In the genomic region with DNA sequence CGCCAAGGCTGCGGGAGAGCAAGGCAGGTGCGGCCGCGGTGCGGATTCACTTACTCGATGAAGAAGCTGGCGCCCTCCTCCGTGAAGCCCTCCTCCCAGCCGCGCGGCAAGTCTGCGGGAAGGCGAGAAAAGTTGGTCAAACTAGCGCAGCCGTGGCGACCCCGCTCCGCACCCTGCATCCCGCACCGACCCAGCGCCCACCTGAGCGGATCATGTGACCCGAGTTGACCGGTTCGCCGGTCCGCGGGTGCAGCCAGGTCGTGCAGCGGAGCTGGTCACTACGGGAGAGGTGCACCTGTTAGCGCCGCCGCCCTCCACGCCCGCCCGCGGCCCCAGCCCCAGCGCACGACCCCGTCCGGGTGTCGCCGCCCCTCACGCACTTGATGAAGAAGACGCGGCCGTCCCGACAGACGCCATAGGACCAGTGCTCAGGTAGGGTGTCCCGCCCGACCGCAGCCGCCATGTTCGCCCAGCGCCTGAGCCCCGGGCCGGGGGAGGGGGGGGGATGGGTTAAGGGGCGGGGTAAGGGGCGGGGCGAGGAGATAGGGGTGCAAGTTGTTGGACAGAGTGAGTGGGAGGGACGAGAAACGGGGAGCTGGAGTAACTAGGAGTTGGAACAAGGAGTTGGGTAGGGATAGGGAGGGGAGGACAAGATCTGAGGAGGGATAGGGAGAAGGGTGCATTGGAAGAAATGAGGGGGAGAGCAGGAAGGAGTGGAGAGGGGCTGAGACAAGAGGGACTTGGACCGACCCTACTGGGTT, we compare ENCODE assay signal across 8 mouse cellular contexts. TPM values are rescaled to one million over a fixed set of nuclear protein-coding genes. Genes with fewer than 3 reads are reported as not detected.
DNase-seq lines count a peak whose midpoint lies in the region; ATAC-seq and TF ChIP-seq lines count a peak whose summit lies in the region.

Plekha7 (minus strand) TSS at position 506 of the 761 bp plus-strand sequence.

- peak within 1 kb of the TSS; percentile 96 for H3K27ac ChIP-seq in kidney, adult 2 months (ENCODE audit: insufficient read depth, low read depth, low read length)
- H3K27ac ChIP-seq in liver, embryonic 12.5 days, result peak within 1 kb of the TSS; percentile 30; the same call in 1 of the 2 replicates
- H3K27ac ChIP-seq in thymus, adult 2 months (ENCODE audit: control insufficient read depth, insufficient read depth, low read length), result no peak within 1 kb of the TSS

- H3K4me3 ChIP-seq in kidney, adult 2 months (ENCODE audit: insufficient read depth, low read depth, low read length), result peak within 1 kb of the TSS; percentile 95
- peak within 1 kb of the TSS; percentile 73 for H3K4me3 ChIP-seq in liver, embryonic 12.5 days
- H3K4me3 ChIP-seq in thymus, adult 2 months (ENCODE audit: control insufficient read depth, insufficient read depth, low read length), result peak within 1 kb of the TSS; percentile 98

- intact Hi-C loops in gastrocnemius, postnatal 14 days (cut with DNase I; ENCODE audit: low total_unique reads), result loop anchor here (5.0 kb wide), 1 partner anchor 61 kb away; no protein-coding TSS in a partner anchor

- TF ChIP-seq POLR2A in kidney, adult 2 months (IDR thresholded peaks at IDR 0.05; ENCODE audit: low read depth, low read length), result no peak
- no peak for TF ChIP-seq POLR2A in thymus, adult 2 months (IDR thresholded peaks at IDR 0.05; ENCODE audit: control insufficient read depth, extremely low read depth, insufficient read depth, low read length, poor library complexity)

- peak within 1 kb of the TSS; percentile 100 for H3K4me2 ChIP-seq in liver, embryonic 12.5 days

- no peak for TF ChIP-seq CTCF in kidney, adult 2 months (conservative IDR thresholded peaks at IDR 0.05; ENCODE audit: insufficient read depth, insufficient read length, low read depth, low read length)
- no peak for TF ChIP-seq CTCF in thymus, adult 2 months (IDR thresholded peaks at IDR 0.05; ENCODE audit: borderline replicate concordance, control insufficient read depth, extremely low read depth, insufficient read depth, low read length, poor library complexity)

- H3K27me3 ChIP-seq in kidney, adult 2 months (replicated peaks; ENCODE audit: control insufficient read depth, insufficient read depth, low read length), result no peaks in the 10 kb centered on the region
- peaks cover 28% of the 10 kb centered on the region for H3K27me3 ChIP-seq in liver, embryonic 12.5 days (replicated peaks)
- peaks cover 6% of the 10 kb centered on the region; the same call in 1 of the 2 replicates for H3K27me3 ChIP-seq in thymus, adult 2 months (ENCODE audit: control insufficient read depth, insufficient read depth, low read length)

- H3K9me3 ChIP-seq in liver, embryonic 12.5 days (replicated peaks), result no peaks in the 10 kb centered on the region

- peak; percentile 20 for DNase-seq in gastrocnemius, postnatal 25 days
- DNase-seq in gastrocnemius, postnatal 14 days, result no peak
- DNase-seq in cerebellum, adult 18-20 months, result peak; percentile 18 to 39
- DNase-seq in gonadal fat pad, adult 2 months (ENCODE audit: low read depth), result no peak
- DNase-seq in kidney, adult 2 months, result peak; percentile 88
- DNase-seq in naive thymus-derived CD4-positive, alpha-beta T cell, adult 2 months (ENCODE audit: low read depth), result peak; percentile 73
- DNase-seq in thymus, adult 2 months, result peak; percentile 58

- H3K9ac ChIP-seq in liver, embryonic 12.5 days, result peak within 1 kb of the TSS; percentile 69

- peaks cover 19% of the 10 kb centered on the region for H3K4me1 ChIP-seq in kidney, adult 2 months (ENCODE audit: control insufficient read depth, insufficient read depth, low read length)
- peaks cover 31% of the 10 kb centered on the region for H3K4me1 ChIP-seq in liver, embryonic 12.5 days
- H3K4me1 ChIP-seq in thymus, adult 2 months (replicated peaks; ENCODE audit: control insufficient read depth, insufficient read depth, low read length), result peaks cover 20% of the 10 kb centered on the region

- 1% methylated on average over 65 of the region's 65 CpGs for WGBS in kidney, adult 2 months
- under 1% methylated on average over 65 of the region's 65 CpGs for WGBS in liver, embryonic 12.5 days (ENCODE audit: insufficient replicate concordance)
- WGBS in thymus, adult 2 months, result under 1% methylated on average over 65 of the region's 65 CpGs

- ATAC-seq in liver, embryonic 12.5 days, result peak; percentile 75

- no peaks in the 10 kb centered on the region for H3K36me3 ChIP-seq in kidney, adult 2 months (ENCODE audit: control insufficient read depth, insufficient read depth, low read length)
- H3K36me3 ChIP-seq in liver, embryonic 12.5 days, result no peaks in the 10 kb centered on the region
- H3K36me3 ChIP-seq in thymus, adult 2 months (ENCODE audit: control insufficient read depth, insufficient read depth, low read length), result no peaks in the 10 kb centered on the region

RNA-seq across cellular contexts. Expression of gene Plekha7, which starts in this region (rescaled TPM):
- total RNA-seq in gastrocnemius, postnatal 25 days (2021), result 1 to 10 TPM; 1.4 to 1.7 TPM
- total RNA-seq in gastrocnemius, postnatal 14 days (2021), result 1 to 10 TPM in 1 of 2 experiments, under 1 TPM in 1; 0.95 to 2.3 TPM
- polyA plus RNA-seq in gonadal fat pad, adult 2 months (2012; rRNA removed), result 11.2 and 11.3 TPM in 2 replicates
- polyA plus RNA-seq in kidney, adult 2 months (2012; rRNA removed), result 29.5 and 33.6 TPM in 2 replicates
- 3.6 TPM in 2 replicates for polyA plus RNA-seq in liver, embryonic 12.5 days (2016; fragmentation: Nextera tagmentation; extraction: Ambion mirVana)
- 24.4 and 26.9 TPM in 2 replicates for polyA plus RNA-seq in thymus, adult 2 months (2012; rRNA removed)

Comparison
In these comparisons a context has a peak if more than half of its experiments do, and no peak if none do; other contexts are left out.
1. DNase-seq: peak in gastrocnemius, postnatal 25 days (single experiment), cerebellum, adult 18-20 months (2 of 2), kidney, adult 2 months (single experiment), naive thymus-derived CD4-positive, alpha-beta T cell, adult 2 months (single experiment) and thymus, adult 2 months (single experiment); none in gastrocnemius, postnatal 14 days (single experiment) and gonadal fat pad, adult 2 months (single experiment).
2. Peak in every context shown above with its lines, with median percentiles within 50 percentile points of each other: H3K4me3 ChIP-seq.